Mouse (Mus musculus): ENCODE results near the gene Inpp5a. TPM values are rescaled to one million over a fixed set of nuclear protein-coding genes. Genes with fewer than 3 reads are reported as not detected.
A peak's percentile ranks its signal among the peaks of the same experiment; 100 is the strongest.

Gene Inpp5a
- polyA plus RNA-seq, 1 experiment: 26.7 TPM

DNA sequence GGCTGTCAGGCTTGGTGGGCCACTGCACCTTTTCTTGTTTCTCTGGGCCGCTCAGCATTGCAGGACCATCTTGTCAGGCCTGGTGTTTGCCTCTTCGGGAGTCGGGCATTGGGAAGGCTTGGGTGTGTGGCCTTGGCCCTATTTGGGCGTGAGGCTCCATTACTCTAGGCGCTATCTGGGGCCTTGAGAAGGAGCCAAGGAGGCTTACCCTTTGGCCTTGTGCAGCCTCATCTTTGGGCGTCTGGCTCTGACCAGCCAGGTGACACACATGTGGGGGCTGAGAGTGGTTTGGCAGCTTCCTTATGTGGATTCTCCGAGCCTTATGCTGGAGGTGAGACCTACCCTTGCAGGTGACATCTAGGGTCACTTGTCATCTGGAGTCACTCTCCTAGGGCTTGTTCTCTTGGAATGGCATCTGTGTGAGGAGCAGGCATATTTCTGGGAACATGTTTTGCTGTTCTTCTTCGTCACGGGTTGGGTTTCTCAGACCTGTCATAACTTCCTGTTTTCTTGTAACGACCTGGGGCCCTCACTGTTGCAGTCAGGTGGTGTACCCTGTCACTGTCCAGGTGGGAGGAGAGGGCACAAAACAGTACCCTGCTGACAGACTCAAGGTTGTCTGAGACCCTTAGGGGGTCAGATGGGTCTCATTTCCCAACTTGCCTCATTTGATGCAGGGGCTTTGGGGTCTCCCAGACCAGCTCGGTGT is 11.2 kb downstream of the Inpp5a start:
- DNase-seq (ENCODE audit: low spot score): no peak

GRCm38 (mm10) chr7:139400926-139401325 is 12.0 kb downstream of the Inpp5a start:
- DNase-seq (ENCODE audit: low spot score): no peak

DNA sequence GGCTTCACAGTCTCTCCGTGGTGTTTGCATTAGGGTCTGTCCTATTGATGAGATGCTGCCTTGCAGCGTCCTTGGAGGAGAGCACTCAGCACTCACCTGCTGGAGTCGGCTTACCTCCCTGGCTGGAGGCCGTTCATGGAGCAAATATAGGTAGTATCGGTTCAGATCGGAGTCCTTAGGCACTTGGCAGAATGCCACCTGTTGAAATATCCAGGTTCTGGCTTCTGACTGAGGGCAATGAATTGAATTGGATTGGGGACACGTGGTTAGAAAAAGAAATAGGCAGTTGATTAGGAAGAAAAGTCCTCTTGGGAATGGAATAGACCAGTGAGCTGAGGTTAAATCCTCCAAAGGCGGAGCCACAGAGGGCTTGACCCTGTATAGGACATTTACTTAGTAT is 12.9 kb downstream of the Inpp5a start:
- DNase-seq (ENCODE audit: low spot score): no peak

DNA sequence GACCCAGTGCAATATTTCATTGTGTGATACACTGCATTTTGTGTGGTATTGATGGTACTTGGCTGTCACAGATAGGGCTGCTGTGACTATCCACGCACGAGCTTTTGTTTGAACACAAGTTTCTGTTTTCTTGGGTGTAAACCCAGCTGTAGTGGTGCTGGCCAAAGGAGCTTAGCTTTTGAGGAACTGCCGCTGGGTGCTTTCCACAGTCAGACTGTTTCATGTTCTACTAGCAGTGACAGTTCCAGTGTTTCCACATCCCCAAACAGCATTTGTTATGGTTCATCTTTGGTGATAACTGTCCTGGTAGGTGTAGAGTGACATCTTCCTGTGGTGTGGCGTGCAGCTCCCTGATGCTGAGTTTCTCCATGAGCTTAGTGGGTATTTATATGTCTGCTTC is 13.8 kb downstream of the Inpp5a start:
- DNase-seq (ENCODE audit: low spot score): no peak

DNA sequence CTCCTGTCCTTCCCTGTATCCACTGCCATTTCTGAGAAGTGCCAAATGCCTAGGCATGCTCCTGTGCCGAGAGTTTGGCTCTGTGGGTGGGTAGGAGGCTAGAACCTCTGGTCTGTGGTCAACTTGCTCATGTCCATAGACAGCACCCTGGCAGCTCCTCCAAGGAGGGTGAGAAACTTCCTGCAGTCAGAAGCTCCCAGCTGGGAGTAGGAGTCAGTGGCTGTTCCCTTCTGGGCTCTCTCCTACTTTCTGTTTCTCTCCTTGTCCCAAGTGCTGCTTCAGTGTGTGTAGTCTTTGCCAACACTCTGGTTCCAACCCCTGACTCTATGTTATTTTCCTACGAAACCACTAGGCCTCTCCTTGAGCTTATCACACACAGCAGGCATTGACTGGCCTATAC is 17.7 kb downstream of the Inpp5a start:
- DNase-seq (ENCODE audit: low spot score): no peak

DNA sequence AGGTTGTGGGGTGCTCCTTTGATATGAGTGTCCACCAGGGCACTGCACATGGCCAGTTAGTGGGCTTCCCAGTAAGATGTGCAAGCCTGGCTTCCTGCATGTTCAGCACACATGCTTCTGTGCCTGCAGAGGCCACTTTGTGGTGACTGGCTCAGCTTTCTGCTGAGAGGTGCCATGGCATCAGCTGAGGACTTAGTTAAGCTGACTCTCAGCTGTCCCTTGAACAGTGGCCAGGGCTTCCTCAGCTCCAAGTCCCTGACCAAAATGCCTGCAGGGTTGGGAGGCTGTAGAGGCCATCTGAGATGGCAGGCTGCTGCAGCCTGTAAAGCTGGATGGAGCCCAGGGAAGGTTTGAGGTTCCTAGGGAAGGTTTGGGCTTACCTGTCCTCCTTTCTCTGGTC is 19.1 kb downstream of the Inpp5a start:
- DNase-seq (ENCODE audit: low spot score): no peak

DNA sequence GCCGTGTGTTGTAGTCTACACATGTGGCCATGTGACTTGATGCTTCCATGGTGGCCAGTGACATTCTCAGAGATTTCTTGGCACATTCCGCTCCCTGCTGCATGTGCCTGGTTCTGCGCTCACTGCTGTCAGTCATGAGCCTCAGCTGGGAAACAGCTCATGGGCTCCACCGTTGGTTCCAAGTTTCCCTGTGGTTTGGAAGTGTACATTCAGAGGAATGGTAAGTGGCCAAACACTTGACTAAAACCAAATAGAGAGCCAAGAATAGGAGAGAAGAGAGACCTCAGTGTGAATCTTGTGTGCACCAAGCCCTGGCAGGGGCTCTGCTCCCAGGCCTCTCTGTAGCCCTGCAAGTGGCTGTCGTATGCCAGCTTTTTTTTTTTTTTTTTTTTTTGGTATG is 21.0 kb downstream of the Inpp5a start:
- DNase-seq (ENCODE audit: low spot score): no peak

- DNase-seq (ENCODE audit: low spot score): no peak
Measured at GRCm38 (mm10) chr7:139412223-139412950, 23.5 kb downstream of the Inpp5a start.

GRCm38 (mm10) chr7:139413400-139413799 is 24.5 kb downstream of the Inpp5a start:
- no peak for DNase-seq (ENCODE audit: low spot score)

GRCm38 (mm10) chr7:139415616-139416225 is 26.8 kb downstream of the Inpp5a start:
- DNase-seq (ENCODE audit: low spot score): peak; percentile 16

- peak; percentile 4 for DNase-seq (ENCODE audit: low spot score)
Measured at GRCm38 (mm10) chr7:139418371-139418770, 29.5 kb downstream of the Inpp5a start.

- DNase-seq (ENCODE audit: low spot score): peak; percentile 4
Measured at GRCm38 (mm10) chr7:139422827-139423226, 33.9 kb downstream of the Inpp5a start.

DNA sequence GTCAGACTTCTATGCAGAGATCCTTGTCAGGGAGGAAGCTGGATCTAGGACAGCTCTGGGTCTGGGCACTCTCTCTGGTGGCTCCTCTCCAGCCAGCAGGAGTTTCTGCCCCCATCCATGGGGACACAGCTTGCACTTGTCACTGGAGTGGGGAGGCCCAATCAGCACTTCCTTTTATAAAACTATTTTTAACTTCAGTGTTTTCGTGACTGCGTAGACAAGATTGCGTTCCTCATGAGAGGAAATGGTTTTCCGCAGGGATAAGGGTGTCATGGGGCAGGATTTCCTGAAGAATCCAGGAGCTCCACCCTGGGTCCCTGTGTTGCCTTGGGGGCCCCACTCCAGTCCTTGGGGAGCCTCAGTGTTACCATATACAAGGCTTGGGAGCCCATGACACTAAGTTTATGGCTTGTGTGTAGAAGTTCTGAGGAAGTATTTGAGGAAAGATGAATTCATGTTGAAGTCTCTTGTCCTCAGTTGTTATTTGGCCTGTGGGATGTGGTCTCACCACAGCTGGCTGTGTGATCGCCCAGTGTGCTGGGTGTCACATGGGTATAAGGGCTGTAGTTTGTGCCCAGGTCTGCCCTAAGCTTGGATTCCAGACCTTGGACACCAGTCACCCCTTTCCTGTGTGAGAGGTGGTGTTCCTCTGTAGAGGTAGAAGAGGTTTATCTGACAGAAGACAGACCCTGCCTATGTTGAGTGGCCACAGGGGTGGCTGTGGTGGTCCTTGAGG is 45.4 kb downstream of the Inpp5a start:
- DNase-seq (ENCODE audit: low spot score): peak; percentile 10

- DNase-seq (ENCODE audit: low spot score): peak; percentile 10
Measured at GRCm38 (mm10) chr7:139434931-139435330, 46.0 kb downstream of the Inpp5a start.

DNA sequence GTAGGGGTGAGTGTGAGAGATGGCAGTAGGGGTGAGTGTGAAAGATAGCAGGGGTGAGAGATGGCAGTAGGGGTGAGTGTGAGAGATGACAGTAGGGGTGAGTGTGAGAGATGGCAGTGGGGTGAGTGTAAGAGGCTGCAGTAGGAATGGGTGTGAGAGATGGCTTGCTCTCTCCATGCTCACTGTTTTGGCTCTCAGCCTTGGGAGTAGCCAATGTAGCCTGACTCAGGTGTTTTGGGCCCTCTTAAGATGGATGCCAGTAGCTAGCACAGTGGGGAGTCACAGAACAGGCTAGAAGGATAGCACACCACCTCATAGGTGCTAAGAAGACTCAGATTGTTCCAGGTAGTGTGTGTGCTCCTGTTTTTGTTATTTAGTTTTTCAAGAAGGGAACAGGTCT is 46.8 kb downstream of the Inpp5a start:
- no peak for DNase-seq (ENCODE audit: low spot score)

GRCm38 (mm10) chr7:139436951-139437350 is 48.0 kb downstream of the Inpp5a start:
- peak; percentile 8 for DNase-seq (ENCODE audit: low spot score)

DNA sequence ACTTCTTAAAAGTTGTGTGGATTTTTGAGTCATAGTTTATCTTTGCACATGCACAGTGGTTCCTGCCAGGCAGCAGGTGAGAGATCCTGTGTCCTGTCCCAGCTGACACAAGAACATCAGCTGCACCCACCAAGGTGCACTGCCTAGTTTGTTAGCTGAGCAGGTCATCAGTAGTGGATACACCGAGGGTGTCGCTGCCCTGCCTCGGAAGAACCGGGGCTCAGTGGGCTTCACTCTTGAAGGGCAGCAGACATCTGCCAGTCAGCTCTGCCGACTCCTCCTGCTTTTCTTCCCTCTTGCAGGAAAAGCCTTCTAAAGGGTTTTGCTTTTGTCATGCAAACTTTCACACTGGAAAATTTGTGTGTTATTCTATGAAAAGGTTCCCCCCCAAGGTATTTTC is 48.6 kb downstream of the Inpp5a start:
- peak; percentile 13 for DNase-seq (ENCODE audit: low spot score)

- no peak for DNase-seq (ENCODE audit: low spot score)
Measured at GRCm38 (mm10) chr7:139437926-139438600, 49.2 kb downstream of the Inpp5a start.

GRCm38 (mm10) chr7:139438601-139438945 is 49.7 kb downstream of the Inpp5a start:
- peak; percentile 13 for DNase-seq (ENCODE audit: low spot score)

DNA sequence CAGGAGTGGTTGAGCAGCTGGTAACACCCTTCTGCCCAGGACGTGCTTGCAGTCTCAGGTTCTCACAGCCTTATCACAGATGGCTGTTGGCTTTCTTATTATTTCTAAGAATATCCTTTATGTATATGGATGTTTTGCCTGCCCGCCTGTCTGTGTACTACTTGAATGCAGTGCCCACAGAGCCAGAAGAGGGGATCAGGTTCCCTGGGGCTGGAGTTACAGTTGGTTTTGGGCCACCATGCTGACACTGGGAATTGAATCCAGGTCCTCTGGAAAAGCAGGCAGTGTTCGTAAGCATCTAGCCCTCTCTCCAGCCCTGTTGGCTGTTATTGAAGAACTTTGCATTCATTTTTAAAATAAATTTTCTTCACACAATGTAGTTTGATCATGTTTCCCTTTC is 50.1 kb downstream of the Inpp5a start:
- peak; percentile 13 for DNase-seq (ENCODE audit: low spot score)

Measured in urinary bladder, adult 2 months (tissue).